Mouse (Mus musculus) forebrain, postnatal 0 days (tissue): Measurements from ENCODE around the gene Zkscan17. TPM values are rescaled to one million over a fixed set of nuclear protein-coding genes. Genes with fewer than 3 reads are reported as not detected.
A peak's percentile ranks its signal among the peaks of the same experiment; 100 is the strongest.

Experiments
- ATAC-seq: fragments of 200-750 bp; cut with Nextera tagmentation; 2 replicates; pipeline ENCODE4 v1.8.0; 2017; ENCODE audit warnings: mild to moderate bottlenecking, moderate library complexity
- DNase-seq: peaks from one replicate; pipeline ENCODE4 v3.0.0-alpha.2; 2015
- H3K27ac ChIP-seq: fragments of 300-500 bp; sonication (generic); 2 replicates; pipeline ENCODE4 v1.5.1; 2014; ENCODE audit warnings: low read depth, mild to moderate bottlenecking, antibody characterized with exemption, low read length, moderate library complexity, mixed read lengths
- H3K27me3 ChIP-seq: fragments of 300-500 bp; sonication (generic); 2 replicates; pipeline ENCODE4 v1.6.1; 2014; ENCODE audit warnings: mild to moderate bottlenecking, low read length, mixed read lengths; ENCODE audit not compliant: insufficient read depth
- H3K36me3 ChIP-seq: fragments of 300-500 bp; sonication (generic); 2 replicates; pipeline ENCODE4 v1.6.1; 2014; ENCODE audit warnings: mild to moderate bottlenecking, moderate library complexity; ENCODE audit not compliant: insufficient read depth
- H3K4me1 ChIP-seq: fragments of 300-500 bp; sonication (generic); 2 replicates; pipeline ENCODE4 v1.6.1; 2014; ENCODE audit warnings: antibody characterized with exemption; ENCODE audit not compliant: insufficient read depth
- H3K4me2 ChIP-seq: fragments of 300-500 bp; sonication (generic); 2 replicates; pipeline ENCODE4 v1.6.1; 2014; ENCODE audit warnings: low read depth, mild to moderate bottlenecking, moderate library complexity
- H3K4me3 ChIP-seq: fragments of 300-500 bp; sonication (generic); 2 replicates; pipeline ENCODE4 v1.5.1; 2014; ENCODE audit warnings: low read depth, low read length, mixed read lengths
- H3K9ac ChIP-seq: fragments of 300-500 bp; sonication (generic); 2 replicates; pipeline ENCODE4 v1.6.1; 2014; ENCODE audit warnings: mild to moderate bottlenecking
- H3K9me3 ChIP-seq: fragments of 300-500 bp; sonication (generic); 2 replicates; pipeline ENCODE4 v1.6.1; 2016; ENCODE audit warnings: low read length
- CTCF ChIP-seq: sonication (generic); IDR thresholded peaks from 2 replicates; pipeline ENCODE4 v1.5.1; 2016; ENCODE audit warnings: antibody characterized with exemption, control low read depth, low read depth
- WGBS: fragments of 180-500 bp; shearing (Covaris S2); extraction: QIAGEN DNeasy Blood & Tissue Kit; methylation state at CpG from one replicate; pipeline ENCODE4 v1.1.7; 2014; 5-methylcytosine and 5-hydroxymethylcytosine counted together
- polyA plus RNA-seq: library from polyadenylated mRNA; unstranded; fragments of >200 nt; fragmentation: Nextera tagmentation; extraction: Ambion mirVana; gene quantifications from 2 replicates; pipeline ENCODE4 v1.2.1, GENCODE M21; 2015
- total RNA-seq: library from RNA; depleted of rRNA; stranded (reverse); fragments of >200 nt; gene quantifications from 2 replicates; pipeline ENCODE4 v1.2.3, GENCODE M21; 2014

The Zkscan17 gene
- total and polyA plus RNA-seq, 2 experiments from 2014 or later: 12.2 to 21.4 TPM

DNA sequence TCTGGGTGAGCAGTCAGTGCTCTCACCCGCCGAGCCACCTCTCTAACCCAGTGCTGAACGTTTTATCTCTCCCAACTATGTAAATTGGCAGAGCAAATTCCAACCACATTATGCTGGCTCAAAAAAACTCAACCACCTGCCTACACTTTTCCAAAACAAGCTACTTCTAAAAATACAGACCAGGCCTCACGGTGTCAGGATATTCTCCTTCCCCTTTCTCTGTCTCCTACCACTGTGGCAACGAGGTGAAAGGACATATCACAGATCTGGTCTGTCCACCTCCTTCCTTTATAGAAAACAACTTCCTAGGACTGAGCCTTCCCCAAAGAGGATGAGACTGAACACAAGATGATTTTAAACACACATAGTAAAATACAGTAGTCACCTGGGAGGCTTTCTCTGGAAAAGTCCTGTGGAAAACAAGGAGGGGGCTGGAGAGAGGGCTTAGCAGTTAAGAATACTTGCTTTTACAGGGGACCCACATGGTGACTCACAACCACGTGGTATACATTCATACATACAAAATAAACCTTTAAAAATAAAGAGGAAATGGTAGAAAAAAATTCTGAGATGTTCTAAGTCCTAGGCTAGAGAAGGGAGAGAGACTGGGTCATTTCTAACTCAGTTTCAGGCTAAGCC, 29.8 kb downstream of the Zkscan17 start:
- 86% methylated on average over 6 of the region's 6 CpGs for WGBS
- ATAC-seq (no peak), DNase-seq (no peak)
- TF ChIP-seq CTCF: no peak
- Histone ChIP-seq H3K27me3 (no peaks in the 10 kb centered on the region), H3K9me3 (no peaks in the 10 kb centered on the region), H3K4me1 (no peaks in the 10 kb centered on the region), H3K36me3 (peaks cover 88% of the 10 kb centered on the region), H3K4me2 (no peak overlapping the region), H3K27ac (no peak overlapping the region), H3K4me3 (no peak overlapping the region), H3K9ac (no peak overlapping the region)

DNA sequence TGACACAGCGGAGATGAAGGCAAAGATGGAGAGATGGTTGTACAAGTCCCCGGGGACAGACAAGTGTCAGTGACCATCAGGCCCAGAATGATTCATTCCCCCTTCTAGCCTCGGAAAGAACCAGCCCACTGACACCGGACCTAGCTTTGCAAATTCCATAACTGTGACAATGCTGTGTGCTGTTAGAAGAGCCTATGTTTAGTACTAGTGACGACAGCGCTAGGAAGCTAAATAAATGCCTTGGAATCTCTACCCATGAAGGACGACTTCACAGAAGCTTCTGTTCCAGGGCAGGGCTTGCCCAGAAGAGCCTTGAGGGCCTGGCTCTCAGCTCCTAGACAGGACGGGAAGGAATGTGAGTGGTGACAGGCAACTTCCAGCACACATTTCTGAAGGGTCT, 40.3 kb downstream of the Zkscan17 start:
- ATAC-seq: no peak
- no peak overlapping the region for H3K4me2 ChIP-seq
- no peak overlapping the region for H3K4me3 ChIP-seq
- H3K27ac ChIP-seq: no peak overlapping the region
- H3K9ac ChIP-seq: no peak overlapping the region
- no peaks in the 10 kb centered on the region for H3K9me3 ChIP-seq
- H3K36me3 ChIP-seq: peaks cover 52% of the 10 kb centered on the region
- no peak for DNase-seq
- no peaks in the 10 kb centered on the region for H3K27me3 ChIP-seq
- TF ChIP-seq CTCF: no peak
- H3K4me1 ChIP-seq: no peaks in the 10 kb centered on the region
- 87% methylated on average over 8 of the region's 8 CpGs for WGBS

- H3K4me2 ChIP-seq: no peak overlapping the region
- DNase-seq (no peak), ATAC-seq (no peak)
- H3K27me3 ChIP-seq: no peaks in the 10 kb centered on the region
- no peak overlapping the region for H3K9ac ChIP-seq
- 59% methylated on average over 2 of the region's 2 CpGs for WGBS
- no peak overlapping the region for H3K4me3 ChIP-seq
- no peak for TF ChIP-seq CTCF
- H3K4me1 ChIP-seq: no peaks in the 10 kb centered on the region
- H3K27ac ChIP-seq: no peak overlapping the region
- peaks cover 46% of the 10 kb centered on the region for H3K36me3 ChIP-seq
- H3K9me3 ChIP-seq: no peaks in the 10 kb centered on the region
Measured at GRCm38 (mm10) chr11:59485641-59486040, 40.9 kb downstream of the Zkscan17 start.

- no peaks in the 10 kb centered on the region for H3K9me3 ChIP-seq
- 4% methylated on average over 2 of the region's 2 CpGs for WGBS
- peak; percentile 79 for TF ChIP-seq CTCF
- H3K4me3 ChIP-seq: no peak overlapping the region
- H3K27ac ChIP-seq: no peak overlapping the region
- H3K27me3 ChIP-seq: no peaks in the 10 kb centered on the region
- H3K36me3 ChIP-seq: peaks cover 29% of the 10 kb centered on the region
- H3K4me1 ChIP-seq: no peaks in the 10 kb centered on the region
- ATAC-seq (no peak; the same call in 1 of the 2 replicates), DNase-seq (peak; percentile 86)
- H3K9ac ChIP-seq: no peak overlapping the region
- no peak overlapping the region for H3K4me2 ChIP-seq
Measured at GRCm38 (mm10) chr11:59483212-59483611, 43.3 kb downstream of the Zkscan17 start.

DNA sequence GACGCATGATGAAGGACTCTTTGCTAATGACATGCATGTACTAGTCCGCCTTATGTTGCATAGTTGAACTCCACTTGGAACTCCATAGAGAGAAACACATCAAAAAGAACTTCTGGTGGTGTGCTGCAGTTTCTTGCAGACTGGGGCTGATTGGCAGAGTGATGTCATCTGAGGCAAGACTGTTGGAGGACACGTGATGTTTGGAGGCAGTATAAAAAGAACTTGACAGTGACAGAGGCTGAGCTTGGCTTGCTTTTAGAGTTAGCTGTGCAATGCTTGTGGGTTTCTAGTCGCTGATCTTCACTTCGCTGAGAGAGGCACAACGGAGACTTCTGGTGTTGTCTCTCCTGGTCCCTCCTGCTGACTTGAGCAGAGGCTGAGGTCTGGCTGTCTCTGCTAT, 49.3 kb downstream of the Zkscan17 start:
- H3K9ac ChIP-seq: no peak overlapping the region
- no peaks in the 10 kb centered on the region for H3K36me3 ChIP-seq
- DNase-seq: no peak
- no peaks in the 10 kb centered on the region for H3K27me3 ChIP-seq
- no peak overlapping the region for H3K4me3 ChIP-seq
- no peaks in the 10 kb centered on the region for H3K4me1 ChIP-seq
- H3K27ac ChIP-seq: no peak overlapping the region
- TF ChIP-seq CTCF: no peak
- WGBS: 69% methylated on average over 6 of the region's 6 CpGs
- H3K9me3 ChIP-seq: no peaks in the 10 kb centered on the region
- H3K4me2 ChIP-seq: no peak overlapping the region
- ATAC-seq: no peak

DNA sequence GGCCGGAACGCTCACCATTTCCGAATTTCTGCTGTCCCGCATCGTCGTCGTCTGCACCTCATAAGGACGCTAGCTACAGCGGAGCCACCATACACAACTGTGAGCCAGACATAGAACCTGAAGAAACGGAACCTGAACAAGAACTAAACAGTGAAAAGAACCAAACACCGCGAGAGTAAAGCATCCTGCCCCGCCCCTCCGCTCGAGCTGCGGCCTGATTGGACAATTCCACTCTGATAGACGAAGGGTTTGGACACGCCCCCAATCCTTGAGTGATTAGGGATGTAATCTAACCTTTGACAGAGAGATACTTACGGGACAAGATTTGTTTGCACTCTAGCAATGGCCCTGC, 54.2 kb downstream of the Zkscan17 start, which contains the start of gene Zfp867:
TSS of gene Zfp867 (minus strand) at position 149 of the 352 bp plus-strand sequence.
- Histone ChIP-seq H3K27ac (peak within 1 kb of the TSS; percentile 83), H3K27me3 (no peaks in the 10 kb centered on the region), H3K4me1 (0 out of 2 replicates have a peak, but pooled peaks cover 5% of the 10 kb centered on the region), H3K4me3 (peak within 1 kb of the TSS; percentile 96), H3K36me3 (no peaks in the 10 kb centered on the region), H3K9me3 (no peaks in the 10 kb centered on the region), H3K4me2 (peak within 1 kb of the TSS; percentile 83), H3K9ac (peak within 1 kb of the TSS; percentile 95)
- WGBS: under 1% methylated on average over 19 of the region's 19 CpGs
- ATAC-seq (peak; percentile 99), DNase-seq (peak; percentile 94)
- TF ChIP-seq CTCF: no peak

GRCm38 (mm10) chr11:59471413-59472325, 54.9 kb downstream of the Zkscan17 start:
- H3K4me2 ChIP-seq: peak overlapping the region; percentile 83
- 8% methylated on average over 37 of the region's 37 CpGs for WGBS
- peak overlapping the region; percentile 96 for H3K4me3 ChIP-seq
- peak overlapping the region; percentile 83 for H3K27ac ChIP-seq
- no peaks in the 10 kb centered on the region for H3K9me3 ChIP-seq
- DNase-seq (no peak), ATAC-seq (peak; percentile 65; the same call in 1 of the 2 replicates)
- no peak for TF ChIP-seq CTCF
- 0 out of 2 replicates have a peak, but pooled peaks cover 5% of the 10 kb centered on the region for H3K4me1 ChIP-seq
- peak overlapping the region; percentile 95 for H3K9ac ChIP-seq
- no peaks in the 10 kb centered on the region for H3K36me3 ChIP-seq
- H3K27me3 ChIP-seq: no peaks in the 10 kb centered on the region
